Mouse (Mus musculus) bone marrow, adult 2 months (tissue): ENCODE data around the gene Fam24b.

Experiments used
- CTCF ChIP-seq: fragments of 200-500 bp; IDR thresholded peaks from 2 replicates; pipeline ENCODE4 v1.5.1; 2011; ENCODE audit warnings: low read length, control low read depth; ENCODE audit not compliant: control insufficient read depth, insufficient read depth
- POLR2A ChIP-seq: fragments of 200-500 bp; IDR thresholded peaks from 2 replicates; pipeline ENCODE4 v1.6.1; 2011; ENCODE audit warnings: low read depth, mild to moderate bottlenecking, control low read depth, low read length, borderline replicate concordance; ENCODE audit not compliant: control insufficient read depth

DNA sequence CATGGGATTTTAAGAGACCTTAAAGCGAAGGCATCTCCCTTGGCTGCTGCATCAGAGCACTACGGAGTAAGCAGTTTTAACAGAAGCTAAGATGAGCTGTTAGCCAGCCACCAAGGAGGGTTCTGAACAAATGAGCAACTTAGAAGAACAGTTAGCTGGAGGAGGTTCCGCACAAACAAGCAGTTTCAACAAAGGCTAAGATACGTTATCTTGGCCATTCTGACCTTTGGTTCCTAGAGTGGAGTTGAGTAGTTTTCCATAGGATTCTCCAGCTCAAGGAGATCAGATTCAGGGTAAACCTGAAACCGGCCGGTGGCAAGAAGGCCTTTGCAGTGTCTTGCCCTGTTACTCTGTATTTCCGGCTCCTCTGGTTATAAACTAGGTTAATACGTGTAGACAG is 34.8 kb upstream of the Fam24b start:
- TF ChIP-seq POLR2A (no peak), CTCF (no peak)
